Mouse (Mus musculus) large intestine, adult 2 months (tissue): ENCODE results near the gene Mfap4. TPM values are rescaled to one million over a fixed set of nuclear protein-coding genes. Genes with fewer than 3 reads are reported as not detected.

Source experiments
- DNase-seq: peaks from one replicate; pipeline ENCODE4 v3.0.0-alpha.2; 2012; ENCODE audit warnings: low read depth, low spot score
- WGBS: fragments of 180-500 bp; shearing (Covaris S2); methylation state at CpG from one replicate; pipeline ENCODE4 v1.1.7; 2018; 5-methylcytosine and 5-hydroxymethylcytosine counted together
- polyA plus RNA-seq: library from polyadenylated mRNA; depleted of rRNA; stranded (reverse); fragments of >200 nt; gene quantifications from 2 replicates; pipeline ENCODE4 v1.2.3, GENCODE M21; 2012; rRNA removed

Mfap4 gene
- polyA plus RNA-seq, 1 experiment: 58.2 TPM

GRCm38 (mm10) chr11:61504713-61505257 is 19.6 kb downstream of the Mfap4 start, which contains the start of gene B9d1:
B9d1 (plus strand) TSS chr11:61505144.
- 1% methylated on average over 39 of the region's 39 CpGs for WGBS
- DNase-seq: peak; percentile 92

GRCm38 (mm10) chr11:61514953-61515352 is 29.7 kb downstream of the Mfap4 start:
- 65% methylated on average over 3 of the region's 3 CpGs for WGBS
- no peak for DNase-seq

- 72% methylated on average over 1 of the region's 1 CpGs for WGBS
- DNase-seq: no peak
Measured at GRCm38 (mm10) chr11:61517971-61518370, 32.7 kb downstream of the Mfap4 start.

- no peak for DNase-seq
- 84% methylated on average over 3 of the region's 3 CpGs for WGBS
Measured at GRCm38 (mm10) chr11:61518871-61519270, 33.6 kb downstream of the Mfap4 start.

- WGBS: 81% methylated on average over 3 of the region's 3 CpGs
- DNase-seq: no peak
Measured at GRCm38 (mm10) chr11:61519484-61520107, 34.4 kb downstream of the Mfap4 start.

- no peak for DNase-seq
- WGBS: 90% methylated on average over 1 of the region's 1 CpGs
Measured at GRCm38 (mm10) chr11:61526872-61527271, 41.6 kb downstream of the Mfap4 start.

GRCm38 (mm10) chr11:61529268-61529713 is 44.1 kb downstream of the Mfap4 start:
- DNase-seq: no peak
- 29% methylated on average over 4 of the region's 4 CpGs for WGBS

- WGBS: 96% methylated on average over 2 of the region's 2 CpGs
- DNase-seq: no peak
Measured at GRCm38 (mm10) chr11:61532820-61533219, 47.6 kb downstream of the Mfap4 start.

- DNase-seq: no peak
- WGBS: 87% methylated on average over 5 of the region's 5 CpGs
Measured at GRCm38 (mm10) chr11:61533571-61533970, 48.3 kb downstream of the Mfap4 start.

GRCm38 (mm10) chr11:61535530-61535929 is 50.3 kb downstream of the Mfap4 start:
- DNase-seq: no peak
- WGBS: 41% methylated on average over 1 of the region's 1 CpGs

- DNase-seq: no peak
- 71% methylated on average over 3 of the region's 3 CpGs for WGBS
Measured at GRCm38 (mm10) chr11:61536952-61537351, 51.7 kb downstream of the Mfap4 start.

GRCm38 (mm10) chr11:61537362-61537761 is 52.1 kb downstream of the Mfap4 start:
- 89% methylated on average over 3 of the region's 3 CpGs for WGBS
- DNase-seq: no peak

Other genes with a start within 250 kb of the Mfap4 start
- gene Aldh3a2, start 218.0 kb upstream of the Mfap4 start, polyA plus RNA-seq: 65.4 and 133 TPM in 2 replicates
- gene Slc47a2, start 142.6 kb upstream of the Mfap4 start, polyA plus RNA-seq: not detected in 2 replicates
- gene Slc47a1, start 107.1 kb upstream of the Mfap4 start, polyA plus RNA-seq: 4.2 and 17.0 TPM in 2 replicates
- 0.30 and 0.62 TPM in 2 replicates for gene Rnf112, start 31.3 kb upstream of the Mfap4 start, polyA plus RNA-seq
- gene Mapk7, start 9.0 kb downstream of the Mfap4 start, polyA plus RNA-seq: 13.8 and 17.0 TPM in 2 replicates
- gene B9d1, start 19.7 kb downstream of the Mfap4 start, polyA plus RNA-seq: 15.3 and 25.4 TPM in 2 replicates
- 10.6 and 12.7 TPM in 2 replicates for gene Epn2, start 94.3 kb downstream of the Mfap4 start, polyA plus RNA-seq
- 7.8 and 9.0 TPM in 2 replicates for gene Grap, start 167.8 kb downstream of the Mfap4 start, polyA plus RNA-seq
- 14.9 and 20.8 TPM in 2 replicates for gene Fam83g, start 198.7 kb downstream of the Mfap4 start, polyA plus RNA-seq
- 0.05 TPM in 1 of 2 replicates, not detected in the other for gene Slc5a10, start 235.4 kb downstream of the Mfap4 start, polyA plus RNA-seq